Mouse (Mus musculus): ENCODE data around the gene H13.

The H13 gene

DNA sequence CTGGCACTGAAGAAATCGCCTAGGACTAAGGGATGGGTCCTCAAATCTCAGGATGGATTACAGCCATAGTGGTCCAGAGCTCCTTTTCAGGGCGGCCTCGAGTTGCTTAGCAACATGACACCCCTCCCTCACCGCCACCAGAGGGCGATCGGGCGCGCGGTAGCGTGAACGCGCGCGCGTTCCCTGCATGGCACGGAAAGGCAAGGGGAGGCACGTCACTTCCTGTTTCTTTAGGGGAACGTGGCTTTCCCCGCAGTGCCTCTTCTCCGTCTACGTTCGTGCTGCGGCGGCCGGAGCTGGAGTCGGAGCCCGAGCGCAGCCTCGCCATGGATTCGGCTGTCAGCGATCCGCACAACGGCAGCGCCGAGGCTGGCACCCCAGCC lies at the start of gene H13:
TSS of gene H13 (plus strand) at position 206 of the 383 bp plus-strand sequence.
- DNase-seq: peak; percentile 92

- DNase-seq: no peak
Observed at GRCm38 (mm10) chr2:152620367-152621134, 48.7 kb upstream of the H13 start.

DNA sequence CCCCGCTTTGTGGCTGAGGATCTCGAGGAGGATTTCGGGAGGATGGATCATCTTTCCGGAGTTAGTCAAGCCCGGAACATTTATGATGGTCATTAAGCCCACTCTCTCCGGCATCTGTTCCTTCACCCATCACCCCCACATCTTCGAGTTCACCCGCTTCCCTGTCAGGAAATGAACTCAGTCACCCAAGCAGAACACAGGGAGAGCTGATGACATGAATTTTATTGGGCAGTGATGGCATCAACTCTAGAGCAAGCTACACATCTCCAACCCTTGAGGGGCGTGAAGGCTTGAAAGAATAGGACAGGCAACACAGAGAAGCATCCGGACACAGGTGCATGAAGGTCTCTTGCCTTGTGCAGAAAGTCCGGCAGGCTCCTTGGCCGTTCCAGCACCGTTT lies 47.1 kb upstream of the H13 start:
- no peak for DNase-seq

GRCm38 (mm10) chr2:152622953-152623352 lies 46.3 kb upstream of the H13 start, which contains the start of gene Defb25:
Gene Defb25, minus strand, starts transcription at chr2:152623053.
- no peak for DNase-seq

DNA sequence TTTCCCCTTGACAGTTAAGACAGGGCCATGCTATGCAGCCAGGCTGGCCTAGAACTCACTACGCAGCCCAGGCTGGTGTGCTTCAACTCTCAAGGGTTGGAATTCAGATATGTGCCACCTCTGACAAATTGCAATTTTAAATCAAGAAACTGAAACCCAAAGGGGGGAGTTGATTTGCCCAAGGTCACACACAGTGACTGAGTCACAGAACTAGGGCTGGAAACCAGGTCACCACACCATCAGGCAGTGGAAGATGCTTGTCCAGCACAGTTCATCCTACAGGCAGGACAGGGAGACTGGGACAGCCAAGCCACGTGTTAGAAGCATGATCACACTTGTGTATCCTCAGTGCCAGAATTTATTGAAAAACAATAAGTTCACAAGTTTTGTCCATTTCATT lies 44.7 kb upstream of the H13 start:
- DNase-seq: no peak

DNA sequence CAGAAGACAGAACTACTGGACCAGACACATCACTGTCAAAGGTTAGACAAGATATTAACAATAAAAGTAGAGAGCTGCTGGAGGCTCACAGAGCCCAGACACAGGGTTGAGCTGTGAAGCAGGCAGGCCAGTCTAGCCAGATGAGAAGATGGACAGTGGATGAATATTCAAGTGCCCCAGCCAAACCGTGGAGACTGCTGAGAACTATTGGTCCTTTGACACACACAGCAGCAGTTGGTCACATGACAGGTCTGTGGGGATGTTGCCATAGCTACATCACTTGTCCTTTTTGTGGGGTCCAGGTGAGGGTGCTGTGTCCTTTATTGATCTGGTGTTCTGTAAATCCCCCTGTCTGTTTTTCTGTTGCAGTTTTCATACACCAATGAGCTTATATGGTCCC lies 44.0 kb upstream of the H13 start:
- no peak for DNase-seq

DNA sequence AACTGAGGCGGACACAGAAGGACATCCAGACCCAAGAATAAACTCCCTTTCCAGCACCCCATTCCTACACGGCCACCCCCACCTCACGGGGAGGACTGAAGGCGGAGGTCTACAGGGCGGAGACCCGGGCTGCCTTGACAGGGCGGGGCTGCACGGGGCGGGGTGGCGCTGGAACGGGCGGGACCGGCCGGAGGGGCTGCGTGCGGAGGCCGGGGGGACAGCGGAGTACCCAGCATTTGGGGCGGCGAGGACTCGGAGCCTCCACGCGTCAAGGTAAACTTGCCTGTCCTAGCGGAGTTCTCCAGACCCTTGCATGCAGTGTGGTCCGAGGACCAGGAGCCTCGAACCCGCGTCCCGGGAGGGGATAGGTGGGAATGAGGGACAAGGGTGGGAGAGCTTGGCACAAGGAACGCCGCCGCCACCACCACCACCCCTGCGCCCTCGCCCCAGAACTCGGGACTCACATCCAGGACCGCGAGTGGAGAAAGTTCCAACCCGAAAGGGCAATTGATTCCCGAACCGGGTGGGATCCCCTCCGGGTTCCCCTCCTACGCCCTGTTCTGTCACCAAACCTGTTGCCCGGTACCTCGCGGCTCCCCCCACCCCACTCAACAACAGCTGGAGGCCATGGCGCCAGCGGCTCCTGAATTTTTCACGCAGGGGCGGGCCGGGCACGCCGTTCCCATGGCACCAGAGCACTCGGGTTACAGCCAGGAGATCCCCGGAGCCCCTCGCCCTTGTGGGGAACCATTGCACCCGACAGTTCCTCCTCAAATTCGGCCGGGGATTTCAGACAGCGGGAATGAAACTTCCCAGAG lies 42.3 kb upstream of the H13 start, which contains the start of gene Rem1:
TSS of gene Rem1 (plus strand) at position 178 of the 818 bp plus-strand sequence.
- no peak for DNase-seq

GRCm38 (mm10) chr2:152628066-152628465 lies 41.2 kb upstream of the H13 start:
- DNase-seq: no peak

GRCm38 (mm10) chr2:152629239-152629638 lies 40.0 kb upstream of the H13 start:
- no peak for DNase-seq

DNA sequence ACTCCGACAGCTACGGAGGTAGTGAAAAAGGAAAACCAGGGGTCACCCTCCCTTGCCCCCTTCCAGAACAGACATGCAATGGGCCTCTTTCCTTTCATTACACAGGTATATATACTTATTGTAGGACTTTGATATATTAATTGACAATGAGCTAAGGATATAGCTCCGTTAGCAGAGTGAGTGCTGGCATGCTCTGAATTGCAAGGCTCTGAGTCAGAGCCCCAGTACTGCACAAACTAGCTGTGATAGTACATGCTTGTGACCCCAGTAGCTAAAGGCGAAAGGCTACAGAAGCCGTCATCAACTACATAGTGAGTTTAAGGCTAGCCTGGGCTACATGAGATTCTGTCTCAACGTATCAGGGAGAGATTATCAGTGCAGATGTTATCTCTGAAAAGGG lies 39.4 kb upstream of the H13 start:
- DNase-seq: no peak

- DNase-seq: no peak
Observed at GRCm38 (mm10) chr2:152633334-152633733, 35.9 kb upstream of the H13 start.

DNA sequence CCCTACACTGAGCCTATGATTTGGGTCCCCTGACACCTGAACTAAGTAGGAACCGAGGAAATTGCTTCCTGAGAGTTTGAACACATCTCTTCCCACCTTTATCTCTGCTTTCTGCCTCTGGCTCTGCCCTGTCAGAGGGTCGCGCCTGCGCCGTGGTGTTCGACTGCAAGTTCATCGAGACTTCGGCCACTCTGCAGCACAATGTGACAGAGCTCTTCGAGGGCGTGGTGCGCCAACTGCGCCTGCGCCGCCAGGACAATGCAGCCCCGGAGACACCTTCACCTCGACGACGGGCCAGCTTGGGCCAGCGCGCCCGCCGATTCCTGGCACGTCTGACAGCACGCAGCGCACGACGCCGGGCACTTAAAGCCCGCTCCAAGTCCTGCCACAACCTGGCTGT lies 35.0 kb upstream of the H13 start:
- DNase-seq: no peak

- no peak for DNase-seq
Observed at GRCm38 (mm10) chr2:152636246-152637005, 32.8 kb upstream of the H13 start.

GRCm38 (mm10) chr2:152637006-152637322 lies 32.3 kb upstream of the H13 start:
- no peak for DNase-seq

DNA sequence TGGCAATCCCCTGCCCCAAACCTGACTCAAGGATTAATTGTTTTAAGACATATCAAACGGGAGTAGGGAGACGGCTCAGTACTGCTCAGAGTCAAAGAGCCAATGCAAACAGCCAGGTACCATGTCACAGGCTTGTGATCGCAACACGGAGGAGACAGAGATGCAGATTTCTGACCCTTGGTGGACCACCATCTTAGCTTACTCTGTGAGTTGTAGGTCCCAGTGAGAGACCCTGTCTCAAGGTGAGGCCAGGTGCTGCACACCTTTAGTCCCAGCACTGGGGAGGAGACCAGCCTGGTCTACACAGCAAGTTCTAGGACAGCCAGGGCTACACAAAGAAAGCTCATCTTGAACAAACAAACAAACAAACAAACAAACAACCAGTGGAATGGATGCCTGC lies 31.9 kb upstream of the H13 start:
- DNase-seq: no peak

- DNase-seq: no peak
Observed at GRCm38 (mm10) chr2:152638865-152639264, 30.4 kb upstream of the H13 start.

DNA sequence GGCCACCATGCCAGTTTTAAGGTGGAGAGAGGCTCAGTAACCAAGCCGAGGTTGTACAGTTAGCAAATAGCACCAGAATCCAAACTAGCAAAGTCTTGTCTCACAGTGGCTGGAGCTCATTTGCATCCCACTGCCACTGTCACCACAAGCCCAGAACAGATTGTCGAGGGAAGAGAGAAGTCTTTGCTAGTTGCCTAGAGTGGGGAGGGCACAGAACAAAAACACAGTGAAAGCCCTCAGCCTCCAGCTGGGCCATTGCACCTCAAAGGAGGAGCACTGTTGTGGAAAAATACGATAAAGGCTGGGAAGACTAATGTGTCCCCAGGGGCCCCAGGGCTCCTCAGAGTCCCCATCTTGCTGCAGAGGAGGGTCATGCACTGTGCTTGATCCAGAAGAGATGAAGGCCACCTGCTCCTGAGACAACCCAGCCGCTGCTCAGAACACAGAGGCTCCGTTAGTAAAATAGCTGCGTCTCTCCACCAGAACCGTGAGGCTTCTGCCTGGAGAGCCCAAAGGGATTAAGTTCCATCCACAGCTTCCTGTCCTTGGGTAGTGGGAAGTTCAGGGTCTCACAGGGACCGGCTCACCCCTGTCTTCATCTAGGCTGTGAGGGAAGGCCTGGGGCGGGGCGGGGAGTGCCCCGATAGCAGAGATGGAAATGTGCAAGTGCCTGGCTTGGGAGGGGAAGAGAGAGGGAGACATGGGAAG lies 29.7 kb upstream of the H13 start:
- no peak for DNase-seq

- DNase-seq: no peak
Observed at GRCm38 (mm10) chr2:152652901-152653620, 16.2 kb upstream of the H13 start.

- DNase-seq: no peak
Observed at GRCm38 (mm10) chr2:152653874-152654715, 15.2 kb upstream of the H13 start.

- DNase-seq: no peak
Observed at GRCm38 (mm10) chr2:152657398-152657797, 11.9 kb upstream of the H13 start.

DNA sequence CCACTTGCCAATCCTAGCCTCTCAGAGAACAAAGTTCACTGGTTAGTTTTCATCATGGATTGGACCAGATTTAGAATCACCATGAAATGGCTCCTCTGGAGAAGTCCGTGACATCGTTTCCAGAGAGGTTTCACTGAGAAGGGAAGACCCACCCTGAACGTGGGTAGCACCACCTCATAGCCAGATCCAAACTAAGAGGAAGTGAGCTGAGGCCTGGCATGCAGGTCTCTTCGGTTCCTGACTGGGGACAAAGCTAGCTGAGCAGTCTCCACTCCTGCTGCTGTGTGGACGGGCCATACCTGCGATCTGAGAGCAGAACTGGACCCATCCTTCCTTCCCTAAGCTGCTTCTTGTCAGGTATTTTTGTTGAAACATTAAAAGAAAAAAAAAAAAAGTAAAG lies 8.1 kb upstream of the H13 start:
- DNase-seq: no peak

All from cerebellum, adult 9-11 months (tissue).